Mouse (Mus musculus): ENCODE measurements at regions not wholly inside any gene's neighbourhood (a gene's known extent, or its start where the extent isn't known, plus 50 kb on each side); places are given as distances from the start of the nearest gene placed in this dataset.

GRCm38 (mm10) chr8:35299088-35299487, 466.5 kb upstream of the Gm19410 start:
- no peaks in the 10 kb centered on the region for H3K79me2 ChIP-seq (ENCODE audit: control insufficient read depth, insufficient read depth, low read length, poor library complexity)
- no peaks in the 10 kb centered on the region for H3K27me3 ChIP-seq (ENCODE audit: control insufficient read depth in 1 of 2, insufficient read depth in 2 of 2, low read length in 2 of 2)
- H3K4me1 ChIP-seq (ENCODE audit: control insufficient read depth in 1 of 2, insufficient read depth in 2 of 2, low read length in 2 of 2): no peaks in the 10 kb centered on the region
- H3K36me3 ChIP-seq (ENCODE audit: control insufficient read depth in 1 of 2, insufficient read depth in 2 of 2, low read length in 2 of 2): no peaks in the 10 kb centered on the region
- no peak overlapping the region for H3K27ac ChIP-seq (ENCODE audit: control insufficient read depth, low read depth, low read length)
- no peak overlapping the region for H3K4me3 ChIP-seq (ENCODE audit: control insufficient read depth in 1 of 2, insufficient read depth in 1 of 2, low read depth in 2 of 2, low read length in 2 of 2)
- H3K9ac ChIP-seq (ENCODE audit: control insufficient read depth, low read depth, low read length, poor library complexity, severe bottlenecking): no peak overlapping the region
- no peak for TF ChIP-seq MAFK (IDR thresholded peaks at IDR 0.05; ENCODE audit: borderline replicate concordance, low read depth, low read length)
- TF ChIP-seq ELF1 (IDR thresholded peaks at IDR 0.05; ENCODE audit: low read depth, low read length): no peak
- no peak for TF ChIP-seq ZMIZ1 (IDR thresholded peaks at IDR 0.05; ENCODE audit: low read depth, low read length)
- no peak for TF ChIP-seq MYC (IDR thresholded peaks at IDR 0.05; ENCODE audit: low read depth, low read length)
- TF ChIP-seq ETS1 (IDR thresholded peaks at IDR 0.05; ENCODE audit: low read depth, low read length): no peak
- TF ChIP-seq SMC3 (IDR thresholded peaks at IDR 0.05; ENCODE audit: low read depth, low read length): no peak
- TF ChIP-seq MAZ (IDR thresholded peaks at IDR 0.05; ENCODE audit: low read depth, low read length): no peak
- TF ChIP-seq EP300 (IDR thresholded peaks at IDR 0.05; ENCODE audit: low read depth in 1 of 2, low read length in 2 of 2): no peak
- TF ChIP-seq USF2 (IDR thresholded peaks at IDR 0.05; ENCODE audit: borderline replicate concordance in 1 of 2, insufficient read depth in 1 of 2, low read depth in 1 of 2, low read length in 2 of 2): no peak
- TF ChIP-seq TCF12 (IDR thresholded peaks at IDR 0.05; ENCODE audit: low read depth, low read length): no peak
- no peak for TF ChIP-seq CTCF (IDR thresholded peaks at IDR 0.05 in 2 of 3, conservative IDR thresholded peaks at IDR 0.05 in 1 of 3; ENCODE audit: control insufficient read depth in 1 of 3, insufficient read depth in 1 of 3, low read depth in 2 of 3, low read length in 3 of 3, poor library complexity in 1 of 3, severe bottlenecking in 1 of 3)
- no peak for TF ChIP-seq NRF1 (IDR thresholded peaks at IDR 0.05; ENCODE audit: insufficient read depth, low read depth, low read length, poor library complexity, severe bottlenecking)
- TF ChIP-seq ZC3H11A (IDR thresholded peaks at IDR 0.05; ENCODE audit: low read depth, low read length): no peak
- no peak for TF ChIP-seq POLR2AphosphoS2 (IDR thresholded peaks at IDR 0.05; ENCODE audit: low read length)
- no peak for TF ChIP-seq MAX (IDR thresholded peaks at IDR 0.05; ENCODE audit: low read length)
- no peak for TF ChIP-seq RCOR1 (IDR thresholded peaks at IDR 0.05; ENCODE audit: low read depth, low read length)
- no peak for TF ChIP-seq JUND (IDR thresholded peaks at IDR 0.05; ENCODE audit: low read depth, low read length)
- TF ChIP-seq GABPA (IDR thresholded peaks at IDR 0.05; ENCODE audit: low read depth, low read length): no peak
- no peak for TF ChIP-seq KAT2A (conservative IDR thresholded peaks at IDR 0.05; ENCODE audit: low read depth, low read length)
- TF ChIP-seq POLR2A (IDR thresholded peaks at IDR 0.05; ENCODE audit: control insufficient read depth in 1 of 2, insufficient read depth in 1 of 2, low read depth in 1 of 2, low read length in 2 of 2, poor library complexity in 1 of 2): no peak
- DNase-seq (ENCODE audit: low read depth, low spot score): no peak
- no peaks in the 10 kb centered on the region for H3K9me3 ChIP-seq (replicated peaks; ENCODE audit: insufficient read depth, low read length)

GRCm38 (mm10) chr8:35300359-35300758, 465.2 kb upstream of the Gm19410 start:
- TF ChIP-seq USF2 (IDR thresholded peaks at IDR 0.05; ENCODE audit: borderline replicate concordance in 1 of 2, insufficient read depth in 1 of 2, low read depth in 1 of 2, low read length in 2 of 2) (no peak), ZMIZ1 (IDR thresholded peaks at IDR 0.05; ENCODE audit: low read depth, low read length) (no peak), MAFK (IDR thresholded peaks at IDR 0.05; ENCODE audit: borderline replicate concordance, low read depth, low read length) (no peak), ZNF384 (IDR thresholded peaks at IDR 0.05; ENCODE audit: low read depth, low read length) (no peak), EP300 (IDR thresholded peaks at IDR 0.05; ENCODE audit: low read depth in 1 of 2, low read length in 2 of 2) (no peak), GABPA (IDR thresholded peaks at IDR 0.05; ENCODE audit: low read depth, low read length) (no peak), NRF1 (IDR thresholded peaks at IDR 0.05; ENCODE audit: insufficient read depth, low read depth, low read length, poor library complexity, severe bottlenecking) (no peak), ETS1 (IDR thresholded peaks at IDR 0.05; ENCODE audit: low read depth, low read length) (no peak), SMC3 (IDR thresholded peaks at IDR 0.05; ENCODE audit: low read depth, low read length) (no peak), TBP (IDR thresholded peaks at IDR 0.05; ENCODE audit: low read depth, low read length) (no peak), TAL1 (IDR thresholded peaks at IDR 0.05; ENCODE audit: low read length) (no peak)
- H3K9ac ChIP-seq (ENCODE audit: control insufficient read depth, low read depth, low read length, poor library complexity, severe bottlenecking): no peak overlapping the region
- H3K9me3 ChIP-seq (replicated peaks; ENCODE audit: insufficient read depth, low read length): no peaks in the 10 kb centered on the region
- no peaks in the 10 kb centered on the region for H3K27me3 ChIP-seq (ENCODE audit: control insufficient read depth in 1 of 2, insufficient read depth in 2 of 2, low read length in 2 of 2)
- no peak overlapping the region for H3K4me3 ChIP-seq (ENCODE audit: control insufficient read depth in 1 of 2, insufficient read depth in 1 of 2, low read depth in 2 of 2, low read length in 2 of 2)
- no peaks in the 10 kb centered on the region for H3K79me2 ChIP-seq (ENCODE audit: control insufficient read depth, insufficient read depth, low read length, poor library complexity)
- no peaks in the 10 kb centered on the region for H3K4me1 ChIP-seq (ENCODE audit: control insufficient read depth in 1 of 2, insufficient read depth in 2 of 2, low read length in 2 of 2)
- H3K27ac ChIP-seq (ENCODE audit: control insufficient read depth, low read depth, low read length): no peak overlapping the region
- H3K36me3 ChIP-seq (ENCODE audit: control insufficient read depth in 1 of 2, insufficient read depth in 2 of 2, low read length in 2 of 2): no peaks in the 10 kb centered on the region
- no peak for DNase-seq (ENCODE audit: low read depth, low spot score)
